Mouse (Mus musculus): ENCODE measurements at regions not wholly inside any gene's neighbourhood (a gene's known extent, or its start where the extent isn't known, plus 50 kb on each side); places are given as distances from the start of the nearest gene placed in this dataset.

GRCm38 (mm10) chr8:127757396-127757795, 601.0 kb upstream of the Nrp1 start:
- no peak for DNase-seq

- no peak for DNase-seq
These were observed 598.5 kb upstream of the Nrp1 start for GRCm38 (mm10) chr8:127759906-127760305.

- no peak for DNase-seq
These were observed 593.2 kb upstream of the Nrp1 start for GRCm38 (mm10) chr8:127765199-127765598.

DNA sequence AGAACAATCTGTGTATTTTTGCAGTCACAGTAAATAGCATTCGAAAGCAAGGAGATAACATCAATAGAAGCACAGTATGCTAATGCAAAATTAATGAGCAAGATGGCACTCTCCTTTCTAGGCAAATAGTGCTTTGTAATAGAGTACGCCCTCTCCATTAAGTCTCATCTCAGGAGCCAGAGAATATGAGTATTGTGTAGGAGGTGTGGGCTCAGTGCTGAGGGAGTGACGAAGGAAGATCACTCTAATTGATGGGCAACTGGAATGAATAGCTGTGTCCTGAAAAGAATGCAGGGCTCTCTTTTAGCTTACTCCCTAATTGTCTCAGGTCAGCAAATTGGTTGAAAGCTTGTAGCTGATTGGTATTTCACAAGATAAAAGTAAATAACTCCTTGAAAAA, 590.1 kb upstream of the Nrp1 start:
- DNase-seq: no peak

- DNase-seq: no peak
These were observed 588.8 kb upstream of the Nrp1 start for GRCm38 (mm10) chr8:127769651-127770050.

- no peak for DNase-seq
These were observed 586.6 kb upstream of the Nrp1 start for GRCm38 (mm10) chr8:127771781-127772180.

GRCm38 (mm10) chr8:127772415-127772814, 586.0 kb upstream of the Nrp1 start:
- no peak for DNase-seq

DNA sequence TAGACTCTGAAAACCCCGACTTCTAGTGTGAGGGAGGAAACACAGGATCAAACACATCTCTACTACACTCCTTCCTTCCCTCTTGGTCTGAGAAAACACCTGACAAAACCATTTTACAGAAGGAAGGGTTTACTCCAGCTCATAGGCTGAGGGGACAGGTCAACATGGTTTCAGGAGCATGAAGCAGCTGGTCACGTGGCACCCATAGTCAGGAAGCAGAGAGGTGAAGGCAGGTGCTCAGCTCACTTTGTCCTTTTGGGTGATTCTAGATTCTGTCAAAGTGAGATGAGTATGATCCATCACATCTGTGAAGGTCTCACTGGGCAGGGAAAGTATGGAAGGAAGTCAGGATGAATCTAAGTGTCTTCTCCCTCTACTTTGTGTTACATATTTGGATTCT, 585.5 kb upstream of the Nrp1 start:
- no peak for DNase-seq

DNA sequence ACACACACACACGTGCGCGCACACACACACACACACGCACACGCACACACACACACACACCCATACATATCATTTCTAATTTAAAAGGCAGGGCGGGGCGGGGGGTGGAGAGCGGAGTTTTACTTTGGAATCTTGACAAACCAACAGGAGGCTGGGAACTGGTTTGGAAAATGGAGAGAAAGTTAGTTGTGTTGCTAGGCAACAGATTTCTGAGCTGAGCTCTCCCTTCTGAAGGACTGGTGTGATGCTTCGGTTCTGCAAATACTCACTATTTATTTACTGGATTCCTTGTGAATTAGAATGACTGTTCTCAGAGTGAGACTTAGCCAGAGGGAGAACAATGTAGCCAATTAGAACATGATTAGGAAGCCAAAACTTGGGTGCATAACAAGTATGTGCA, 583.8 kb upstream of the Nrp1 start:
- DNase-seq: peak; percentile 38

DNA sequence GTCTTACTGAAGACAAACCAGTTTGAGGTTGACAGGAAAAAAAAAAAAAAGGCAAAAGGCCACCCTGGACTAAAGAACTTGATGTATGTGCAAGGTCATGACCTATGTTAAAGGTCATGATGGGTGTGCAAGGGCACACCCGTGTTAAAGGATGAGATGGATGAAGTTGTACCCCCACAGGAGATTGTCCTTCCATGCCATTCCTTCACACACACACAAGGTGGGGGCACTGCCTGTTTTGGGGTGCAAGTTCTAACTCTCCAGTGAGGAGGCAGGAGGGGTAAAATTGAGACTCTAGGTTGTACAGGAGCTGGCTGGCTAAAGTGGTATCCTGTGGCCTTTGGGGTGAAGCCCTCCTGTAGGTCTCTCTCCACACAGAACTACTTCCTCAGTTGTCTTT, 583.2 kb upstream of the Nrp1 start:
- DNase-seq: no peak

DNA sequence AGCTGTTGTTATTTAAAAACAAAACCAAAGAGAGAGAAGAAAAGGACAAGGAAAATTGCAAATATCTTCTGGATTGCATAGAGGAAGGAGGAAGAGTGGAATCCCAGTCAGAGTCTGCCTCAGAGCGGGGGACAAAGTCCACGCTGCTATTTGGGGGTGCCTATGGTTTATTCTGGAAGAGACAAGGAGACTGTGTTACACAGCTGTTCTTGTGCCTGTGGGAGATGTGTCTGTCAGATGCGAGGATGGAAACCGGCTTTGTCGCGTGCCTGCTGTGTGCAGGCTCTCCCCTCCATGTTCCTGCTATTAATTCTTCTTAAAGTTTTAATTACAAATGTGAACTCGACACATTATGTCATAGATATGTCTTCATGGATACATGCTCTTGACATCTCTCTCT, 582.7 kb upstream of the Nrp1 start:
- DNase-seq: peak; percentile 11

- DNase-seq: no peak
These were observed 579.9 kb upstream of the Nrp1 start for GRCm38 (mm10) chr8:127778352-127779020.

- no peak for DNase-seq
These were observed 579.2 kb upstream of the Nrp1 start for GRCm38 (mm10) chr8:127779021-127779689.

DNA sequence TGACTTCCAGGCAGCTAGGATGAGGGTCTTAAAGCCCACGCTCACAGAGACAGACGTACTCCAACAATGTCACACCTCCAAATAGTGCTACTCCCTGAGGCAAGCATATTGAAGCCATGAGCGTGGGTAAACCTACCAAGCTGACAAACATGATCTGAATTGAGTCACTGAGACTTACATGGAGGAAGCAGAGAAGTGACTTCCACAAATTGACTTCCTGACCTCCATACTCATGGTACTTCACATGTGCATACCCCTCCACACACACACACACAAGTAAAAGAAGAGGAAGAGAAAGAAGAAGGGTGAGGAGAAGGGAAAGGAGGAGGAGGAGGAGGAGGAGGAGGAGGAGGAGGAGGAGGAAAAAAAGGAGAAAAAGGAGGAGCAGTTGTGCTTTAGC, 577.8 kb upstream of the Nrp1 start:
- no peak for DNase-seq

DNA sequence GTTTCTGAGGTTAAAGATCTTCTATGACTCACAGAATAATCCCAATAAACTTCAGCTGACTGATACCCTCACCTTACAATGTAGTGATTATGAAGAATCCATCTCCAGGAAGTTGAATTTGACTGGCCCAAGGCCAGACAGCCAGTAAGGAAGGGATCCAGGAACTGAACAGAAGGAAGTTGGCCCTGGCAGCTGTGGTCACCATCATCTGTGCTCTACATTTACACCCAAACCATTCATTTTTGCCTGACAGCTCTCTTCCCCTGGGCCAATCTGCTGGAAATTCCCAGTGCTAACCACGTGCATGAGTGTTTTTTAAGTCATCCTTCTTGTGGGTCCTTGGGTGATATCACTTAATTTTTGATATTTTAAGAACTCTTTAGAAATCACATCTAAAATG, 577.4 kb upstream of the Nrp1 start:
- DNase-seq: no peak

- no peak for DNase-seq
These were observed 565.8 kb upstream of the Nrp1 start for GRCm38 (mm10) chr8:127792611-127793010.

GRCm38 (mm10) chr8:127799849-127800471, 558.4 kb upstream of the Nrp1 start:
- no peak for DNase-seq

DNA sequence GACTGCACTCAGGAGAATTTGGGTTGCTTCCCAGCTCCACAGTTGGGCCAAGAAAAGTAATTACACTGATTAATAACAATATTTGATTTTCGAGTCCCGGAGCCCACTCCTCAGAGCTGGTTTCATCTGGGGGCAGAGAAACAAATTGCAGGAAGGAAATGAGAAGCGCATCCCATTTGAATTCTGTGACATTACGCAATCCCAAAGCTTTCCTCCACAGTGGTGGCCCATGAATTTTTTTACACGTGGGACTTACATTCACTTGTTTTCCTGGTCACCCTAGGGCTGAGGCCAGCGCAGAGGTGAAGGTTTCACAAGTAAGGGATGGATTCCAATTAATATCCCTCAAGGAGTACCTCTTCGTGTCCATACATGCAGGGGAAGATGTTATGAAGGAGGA, 556.3 kb upstream of the Nrp1 start:
- DNase-seq: no peak

DNA sequence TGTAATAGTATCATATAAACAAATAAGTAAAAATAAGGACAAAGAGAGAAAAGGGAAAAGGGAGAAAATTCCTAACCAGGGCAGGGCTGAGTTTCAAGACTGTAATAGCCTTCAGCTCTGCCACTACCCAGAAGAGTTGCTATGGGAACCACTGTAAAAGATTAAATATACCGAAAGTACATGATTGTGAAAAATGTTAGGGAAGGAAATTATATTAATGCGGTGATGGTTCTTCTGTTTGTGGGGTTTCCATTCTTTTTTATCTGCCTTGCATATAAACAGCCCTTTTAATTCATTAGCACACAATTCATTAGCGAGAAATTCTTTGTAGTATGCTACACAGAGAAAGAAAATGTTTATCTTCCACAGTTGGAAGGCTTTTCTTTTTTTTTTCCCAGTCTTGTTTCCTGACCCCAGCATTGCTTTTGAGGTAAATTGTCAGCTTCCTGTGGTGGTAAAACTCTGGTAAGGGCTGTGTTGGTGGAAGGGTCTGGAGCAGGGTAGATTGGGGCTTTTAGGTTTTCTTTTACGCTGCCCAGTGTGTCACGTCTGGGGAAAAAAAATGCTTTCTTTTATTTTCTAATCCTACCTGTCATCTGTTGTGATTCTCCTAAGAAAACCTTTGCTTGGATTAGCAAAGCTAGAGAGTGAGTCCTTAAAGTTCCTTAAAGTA, 555.6 kb upstream of the Nrp1 start:
- DNase-seq: no peak

DNA sequence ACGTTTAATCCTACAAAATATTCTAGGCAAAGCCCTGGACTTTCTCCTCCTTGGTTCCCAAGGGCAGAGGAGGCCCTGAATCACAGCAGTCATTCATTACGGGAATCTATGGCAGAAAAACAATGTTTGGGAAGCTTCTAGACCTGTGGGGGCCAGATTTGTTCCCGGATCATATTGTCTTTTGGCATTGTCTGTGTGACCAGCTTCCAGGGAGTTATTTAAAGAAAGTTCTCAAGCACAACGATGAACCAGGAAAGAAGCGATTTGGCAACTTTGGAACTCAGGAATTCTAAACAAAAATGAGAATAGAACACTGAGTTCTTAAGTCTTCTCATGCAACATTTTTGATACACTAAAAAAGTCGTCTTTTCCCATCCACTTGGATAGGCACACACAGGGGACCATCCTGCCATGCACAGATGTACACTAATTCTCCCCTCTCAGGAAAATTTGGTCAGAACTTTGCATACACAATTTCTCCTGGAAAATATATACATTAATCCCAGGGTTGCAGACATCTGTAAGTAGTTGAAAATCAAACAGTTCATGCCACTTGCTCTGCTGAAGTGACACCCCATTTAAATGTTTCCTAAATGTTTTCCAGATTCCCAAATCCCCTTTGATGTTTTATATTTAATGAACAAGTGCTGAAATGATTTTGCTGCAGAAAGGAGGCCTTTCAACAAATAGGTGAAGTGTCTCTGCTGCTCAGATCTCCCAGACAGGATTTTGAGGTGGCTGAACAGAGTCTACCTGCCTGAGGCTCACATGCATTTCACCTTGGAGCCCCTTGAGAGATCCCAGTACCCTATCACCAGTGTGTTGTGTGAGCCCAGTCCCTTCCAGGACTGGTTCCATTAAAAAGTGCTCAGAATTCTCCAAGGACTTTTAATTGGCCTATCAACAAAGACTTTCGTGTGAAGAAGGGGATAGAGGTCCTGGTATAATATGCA, 548.9 kb upstream of the Nrp1 start:
- DNase-seq: no peak

GRCm38 (mm10) chr8:127811338-127811737, 547.1 kb upstream of the Nrp1 start:
- no peak for DNase-seq

- no peak for DNase-seq
These were observed 543.5 kb upstream of the Nrp1 start for GRCm38 (mm10) chr8:127814785-127815523.

Data from right cerebral cortex, adult 18-20 months (tissue).